Mouse (Mus musculus): ENCODE results near the gene Ptchd3. TPM values are rescaled to one million over a fixed set of nuclear protein-coding genes. Genes with fewer than 3 reads are reported as not detected.

Ptchd3 gene
- polyA plus RNA-seq (2014; fragmentation: Nextera tagmentation; extraction: Ambion mirVana): not detected in 2 replicates

DNA sequence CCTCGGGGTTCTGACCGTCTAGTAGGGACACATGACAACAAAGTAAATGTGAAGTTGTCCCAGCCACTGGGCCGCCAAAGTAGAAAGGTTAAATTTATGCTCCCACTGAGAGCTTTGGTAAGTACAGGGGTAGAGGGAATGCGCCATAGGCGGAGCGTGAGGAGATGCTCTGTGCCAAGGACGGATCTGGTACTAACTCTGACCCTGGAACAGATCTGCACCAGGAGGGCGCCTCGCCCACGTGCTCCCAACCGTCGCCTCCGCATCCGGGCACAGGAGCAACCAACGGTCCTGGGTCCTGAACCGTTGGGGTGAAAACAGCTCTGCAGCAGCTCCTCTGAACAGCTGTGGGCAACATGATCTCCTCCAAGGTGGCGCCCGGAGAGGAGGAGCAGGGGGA lies at the start of gene Ptchd3:
TSS of gene Ptchd3 (plus strand) at position 301 of the 400 bp plus-strand sequence.
- WGBS: 76% methylated on average over 18 of the region's 18 CpGs
- Histone ChIP-seq H3K4me3 (ENCODE audit: low read depth, low read length) (no peak within 1 kb of the TSS), H3K4me1 (ENCODE audit: control insufficient read depth, insufficient read depth, low read length) (no peaks in the 10 kb centered on the region), H3K36me3 (ENCODE audit: control insufficient read depth, insufficient read depth, low read length) (no peaks in the 10 kb centered on the region), H3K27ac (ENCODE audit: low read depth, low read length) (no peak within 1 kb of the TSS), H3K4me2 (ENCODE audit: low read length) (no peak within 1 kb of the TSS), H3K9ac (ENCODE audit: low read length) (no peak within 1 kb of the TSS), H3K9me3 (replicated peaks; ENCODE audit: control insufficient read depth, low read length) (no peaks in the 10 kb centered on the region), H3K27me3 (replicated peaks; ENCODE audit: control insufficient read depth, insufficient read depth, low read length) (no peaks in the 10 kb centered on the region)
- ATAC-seq (no peak), DNase-seq (ENCODE audit: low spot score) (no peak)

DNA sequence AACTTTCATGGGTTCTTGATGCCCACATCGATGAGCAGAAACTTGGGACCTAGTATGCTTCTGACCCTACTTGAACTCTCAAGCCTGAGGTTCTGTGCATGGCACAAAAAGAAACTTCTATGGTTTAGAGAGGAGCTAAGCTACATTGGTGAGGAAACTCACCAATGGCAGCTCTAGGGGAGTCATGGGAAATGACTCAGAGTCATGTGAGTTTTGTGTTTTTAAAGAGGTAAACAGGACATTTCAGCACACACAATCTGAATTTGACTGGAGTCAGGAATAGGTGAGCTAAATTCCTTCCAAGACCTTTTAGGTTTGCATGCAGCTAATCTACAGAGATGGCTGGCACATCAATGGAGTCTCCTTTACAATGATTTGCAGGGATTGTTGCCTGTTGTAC lies 48.2 kb upstream of the Ptchd3 start:
- Histone ChIP-seq H3K27ac (ENCODE audit: low read depth, low read length) (no peak overlapping the region), H3K9ac (ENCODE audit: low read length) (no peak overlapping the region), H3K4me2 (ENCODE audit: low read length) (no peak overlapping the region), H3K36me3 (ENCODE audit: control insufficient read depth, insufficient read depth, low read length) (no peaks in the 10 kb centered on the region), H3K27me3 (replicated peaks; ENCODE audit: control insufficient read depth, insufficient read depth, low read length) (no peaks in the 10 kb centered on the region), H3K4me1 (ENCODE audit: control insufficient read depth, insufficient read depth, low read length) (no peaks in the 10 kb centered on the region), H3K9me3 (replicated peaks; ENCODE audit: control insufficient read depth, low read length) (no peaks in the 10 kb centered on the region), H3K4me3 (ENCODE audit: low read depth, low read length) (no peak overlapping the region)
- WGBS: 88% methylated on average over 1 of the region's 1 CpGs
- DNase-seq (ENCODE audit: low spot score) (no peak), ATAC-seq (no peak)

DNA sequence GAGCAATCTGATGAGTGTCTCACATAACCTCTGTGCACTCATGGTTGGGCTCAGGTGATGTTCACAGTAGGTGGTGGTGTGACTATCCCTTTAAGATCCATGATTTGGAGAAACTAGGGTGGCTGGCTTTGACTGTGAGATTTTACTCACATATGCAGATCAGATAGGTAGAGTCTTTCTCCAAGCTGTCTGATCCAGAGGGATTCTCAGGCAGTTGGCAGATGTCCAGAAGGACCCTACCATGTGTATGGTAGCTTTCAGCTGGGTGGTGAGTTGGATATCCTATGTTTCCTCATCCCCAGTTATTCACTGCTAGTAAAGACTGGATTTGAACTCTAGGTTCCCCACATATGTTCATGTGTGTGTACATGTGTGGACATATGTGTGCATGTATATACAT lies 42.6 kb upstream of the Ptchd3 start:
- H3K9me3 ChIP-seq (replicated peaks; ENCODE audit: control insufficient read depth, low read length): no peaks in the 10 kb centered on the region
- H3K36me3 ChIP-seq (ENCODE audit: control insufficient read depth, insufficient read depth, low read length): no peaks in the 10 kb centered on the region
- DNase-seq (ENCODE audit: low spot score) (no peak), ATAC-seq (no peak)
- H3K27ac ChIP-seq (ENCODE audit: low read depth, low read length): no peak overlapping the region
- H3K4me2 ChIP-seq (ENCODE audit: low read length): no peak overlapping the region
- no peaks in the 10 kb centered on the region for H3K4me1 ChIP-seq (ENCODE audit: control insufficient read depth, insufficient read depth, low read length)
- H3K4me3 ChIP-seq (ENCODE audit: low read depth, low read length): no peak overlapping the region
- H3K9ac ChIP-seq (ENCODE audit: low read length): no peak overlapping the region
- H3K27me3 ChIP-seq (replicated peaks; ENCODE audit: control insufficient read depth, insufficient read depth, low read length): no peaks in the 10 kb centered on the region

DNA sequence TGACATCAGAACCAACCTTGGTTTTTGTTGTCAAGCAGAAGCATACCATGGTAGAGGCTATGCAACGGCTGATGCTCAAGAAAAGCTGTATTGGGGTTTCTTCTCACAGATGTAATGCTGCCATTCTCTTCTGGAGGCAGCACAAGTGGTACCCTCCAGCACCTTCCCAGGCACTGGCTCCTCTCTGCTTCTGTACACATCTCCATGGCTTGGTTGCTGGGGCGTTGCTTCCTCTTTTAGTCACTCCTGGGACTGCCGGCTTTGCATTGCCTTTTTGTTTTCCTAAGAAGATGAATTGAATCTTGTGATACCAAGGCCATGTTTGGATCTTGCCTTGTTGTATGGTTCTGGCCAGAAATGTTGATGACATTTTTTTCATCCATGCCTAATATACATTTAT lies 40.5 kb upstream of the Ptchd3 start:
- Histone ChIP-seq H3K4me1 (ENCODE audit: control insufficient read depth, insufficient read depth, low read length) (no peaks in the 10 kb centered on the region), H3K27me3 (replicated peaks; ENCODE audit: control insufficient read depth, insufficient read depth, low read length) (no peaks in the 10 kb centered on the region), H3K9me3 (replicated peaks; ENCODE audit: control insufficient read depth, low read length) (no peaks in the 10 kb centered on the region), H3K4me3 (ENCODE audit: low read depth, low read length) (no peak overlapping the region), H3K4me2 (ENCODE audit: low read length) (no peak overlapping the region), H3K9ac (ENCODE audit: low read length) (no peak overlapping the region), H3K27ac (ENCODE audit: low read depth, low read length) (no peak overlapping the region), H3K36me3 (ENCODE audit: control insufficient read depth, insufficient read depth, low read length) (no peaks in the 10 kb centered on the region)
- DNase-seq (ENCODE audit: low spot score): no peak
- ATAC-seq: no peak
- WGBS: 85% methylated on average over 3 of the region's 3 CpGs

DNA sequence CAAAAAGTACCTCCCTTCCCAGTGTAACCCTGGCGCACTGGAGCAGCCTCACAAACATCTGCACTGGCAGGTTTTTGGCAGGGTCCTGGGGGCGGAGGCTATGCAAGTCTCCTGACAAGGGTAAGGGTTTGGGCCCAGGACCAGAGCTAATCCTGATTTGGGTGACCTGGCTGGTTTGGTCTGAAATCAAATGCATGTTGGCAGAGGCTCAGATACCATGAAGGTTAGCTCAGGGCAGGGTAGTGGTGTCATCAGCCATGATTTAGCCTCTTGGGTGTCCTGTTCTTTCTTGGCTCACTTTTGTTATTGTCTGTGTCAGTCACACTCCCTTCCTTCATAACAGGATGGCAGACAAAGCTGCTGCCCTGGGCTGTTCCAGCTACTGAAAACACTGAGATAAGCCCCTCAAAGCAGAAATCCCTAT lies 39.4 kb upstream of the Ptchd3 start:
- WGBS: 78% methylated on average over 2 of the region's 2 CpGs
- H3K9ac ChIP-seq (ENCODE audit: low read length): no peak overlapping the region
- no peak overlapping the region for H3K27ac ChIP-seq (ENCODE audit: low read depth, low read length)
- DNase-seq (ENCODE audit: low spot score): no peak
- H3K9me3 ChIP-seq (replicated peaks; ENCODE audit: control insufficient read depth, low read length): no peaks in the 10 kb centered on the region
- no peaks in the 10 kb centered on the region for H3K4me1 ChIP-seq (ENCODE audit: control insufficient read depth, insufficient read depth, low read length)
- no peak overlapping the region for H3K4me3 ChIP-seq (ENCODE audit: low read depth, low read length)
- no peaks in the 10 kb centered on the region for H3K27me3 ChIP-seq (replicated peaks; ENCODE audit: control insufficient read depth, insufficient read depth, low read length)
- H3K36me3 ChIP-seq (ENCODE audit: control insufficient read depth, insufficient read depth, low read length): no peaks in the 10 kb centered on the region
- H3K4me2 ChIP-seq (ENCODE audit: low read length): no peak overlapping the region
- ATAC-seq: no peak

DNA sequence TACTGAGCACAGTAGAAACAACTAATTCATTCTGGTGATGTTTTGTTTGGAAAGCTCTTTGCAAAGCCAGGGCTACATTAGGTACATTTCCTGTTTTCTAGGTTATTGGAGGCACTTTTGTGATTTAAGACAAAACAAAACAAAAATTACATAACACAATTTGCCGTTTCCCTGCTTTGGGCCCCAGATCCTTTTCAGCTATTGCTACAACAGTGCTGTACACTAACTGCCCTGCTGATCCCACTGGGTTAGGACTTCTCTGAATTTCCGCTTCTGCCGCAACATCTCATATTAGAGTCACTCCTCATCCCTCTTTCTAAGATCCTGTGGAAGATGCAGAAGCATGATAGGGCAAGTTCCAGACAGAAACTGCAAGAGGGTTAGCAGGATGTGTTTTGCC lies 38.6 kb upstream of the Ptchd3 start:
- Histone ChIP-seq H3K9ac (ENCODE audit: low read length) (no peak overlapping the region), H3K27ac (ENCODE audit: low read depth, low read length) (no peak overlapping the region), H3K4me3 (ENCODE audit: low read depth, low read length) (no peak overlapping the region), H3K9me3 (replicated peaks; ENCODE audit: control insufficient read depth, low read length) (no peaks in the 10 kb centered on the region), H3K36me3 (ENCODE audit: control insufficient read depth, insufficient read depth, low read length) (no peaks in the 10 kb centered on the region), H3K27me3 (replicated peaks; ENCODE audit: control insufficient read depth, insufficient read depth, low read length) (no peaks in the 10 kb centered on the region), H3K4me1 (ENCODE audit: control insufficient read depth, insufficient read depth, low read length) (no peaks in the 10 kb centered on the region), H3K4me2 (ENCODE audit: low read length) (no peak overlapping the region)
- DNase-seq (ENCODE audit: low spot score): no peak
- 89% methylated on average over 3 of the region's 3 CpGs for WGBS
- no peak for ATAC-seq

DNA sequence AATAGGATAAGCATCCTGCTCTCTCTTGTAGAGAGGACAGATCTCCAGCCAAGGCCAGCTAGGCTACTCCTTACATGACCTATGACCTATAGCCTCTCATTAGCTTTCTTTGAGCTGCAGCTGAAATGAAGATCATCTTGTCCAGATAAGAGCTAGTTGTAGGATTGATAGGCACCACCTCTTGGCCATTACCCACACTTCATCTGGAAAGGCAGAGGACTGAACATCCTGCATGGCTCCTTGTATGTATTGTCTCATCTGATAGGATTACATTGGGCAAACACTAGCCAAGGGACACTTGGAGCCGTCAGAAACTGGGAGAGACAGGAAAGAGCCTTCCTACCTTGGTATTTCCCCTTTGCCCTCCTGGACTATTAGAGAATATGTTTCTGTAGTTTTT lies 38.1 kb upstream of the Ptchd3 start:
- no peaks in the 10 kb centered on the region for H3K36me3 ChIP-seq (ENCODE audit: control insufficient read depth, insufficient read depth, low read length)
- DNase-seq (ENCODE audit: low spot score): no peak
- H3K9ac ChIP-seq (ENCODE audit: low read length): no peak overlapping the region
- H3K4me2 ChIP-seq (ENCODE audit: low read length): no peak overlapping the region
- no peak overlapping the region for H3K27ac ChIP-seq (ENCODE audit: low read depth, low read length)
- 70% methylated on average over 1 of the region's 1 CpGs for WGBS
- no peaks in the 10 kb centered on the region for H3K9me3 ChIP-seq (replicated peaks; ENCODE audit: control insufficient read depth, low read length)
- H3K27me3 ChIP-seq (replicated peaks; ENCODE audit: control insufficient read depth, insufficient read depth, low read length): no peaks in the 10 kb centered on the region
- H3K4me3 ChIP-seq (ENCODE audit: low read depth, low read length): no peak overlapping the region
- ATAC-seq: no peak
- no peaks in the 10 kb centered on the region for H3K4me1 ChIP-seq (ENCODE audit: control insufficient read depth, insufficient read depth, low read length)

DNA sequence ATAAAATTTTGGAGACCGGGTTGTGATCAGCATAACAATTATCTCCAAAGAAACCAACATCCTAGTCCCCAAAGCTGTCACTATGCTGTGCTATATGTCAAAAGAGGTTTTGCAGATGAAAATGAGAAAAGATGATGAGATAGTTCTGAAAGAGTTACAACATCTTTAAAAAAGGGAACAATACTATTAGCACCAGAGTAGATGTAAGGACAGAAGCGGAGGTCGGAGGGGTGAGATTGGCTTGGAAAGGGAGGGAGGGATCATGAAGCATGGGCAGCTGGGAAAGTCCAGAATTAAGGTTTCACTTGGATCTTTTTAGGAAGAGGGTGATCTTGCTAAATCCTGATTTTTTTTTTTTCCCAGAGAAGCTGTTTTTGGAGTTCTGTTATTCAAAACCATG lies 36.5 kb upstream of the Ptchd3 start:
- H3K36me3 ChIP-seq (ENCODE audit: control insufficient read depth, insufficient read depth, low read length): no peaks in the 10 kb centered on the region

DNA sequence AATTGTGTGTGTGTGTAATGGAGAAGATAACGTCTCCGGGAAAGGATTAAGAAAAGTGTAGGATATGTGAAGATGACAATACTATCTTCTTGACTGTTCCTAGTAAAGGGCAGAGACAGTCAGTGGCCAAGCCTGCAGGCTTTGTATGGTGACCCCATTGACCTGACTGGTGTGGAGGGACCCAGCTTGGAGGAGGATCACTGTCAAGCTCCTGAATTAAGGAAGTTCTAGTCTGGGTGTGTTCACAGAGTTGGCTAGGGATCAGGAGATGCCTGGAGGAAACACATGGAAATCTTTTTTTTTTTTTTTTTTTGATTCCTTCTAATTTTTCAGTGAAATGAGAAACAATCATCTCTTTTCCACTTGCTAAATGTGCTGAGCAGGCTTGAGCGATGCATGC lies 35.9 kb upstream of the Ptchd3 start:
- no peaks in the 10 kb centered on the region for H3K4me1 ChIP-seq (ENCODE audit: control insufficient read depth, insufficient read depth, low read length)
- no peak for DNase-seq (ENCODE audit: low spot score)
- 88% methylated on average over 3 of the region's 3 CpGs for WGBS
- ATAC-seq: no peak
- no peak overlapping the region for H3K27ac ChIP-seq (ENCODE audit: low read depth, low read length)
- no peak overlapping the region for H3K4me2 ChIP-seq (ENCODE audit: low read length)
- H3K9ac ChIP-seq (ENCODE audit: low read length): no peak overlapping the region
- H3K4me3 ChIP-seq (ENCODE audit: low read depth, low read length): no peak overlapping the region
- no peaks in the 10 kb centered on the region for H3K36me3 ChIP-seq (ENCODE audit: control insufficient read depth, insufficient read depth, low read length)
- no peaks in the 10 kb centered on the region for H3K9me3 ChIP-seq (replicated peaks; ENCODE audit: control insufficient read depth, low read length)
- H3K27me3 ChIP-seq (replicated peaks; ENCODE audit: control insufficient read depth, insufficient read depth, low read length): no peaks in the 10 kb centered on the region

More for the DNA sequence above, 36.5 kb upstream of the Ptchd3 start:
- no peaks in the 10 kb centered on the region for H3K4me1 ChIP-seq (ENCODE audit: control insufficient read depth, insufficient read depth, low read length)
- H3K4me2 ChIP-seq (ENCODE audit: low read length): no peak overlapping the region
- no peaks in the 10 kb centered on the region for H3K9me3 ChIP-seq (replicated peaks; ENCODE audit: control insufficient read depth, low read length)
- H3K27ac ChIP-seq (ENCODE audit: low read depth, low read length): no peak overlapping the region
- WGBS: 93% methylated on average over 3 of the region's 3 CpGs
- H3K4me3 ChIP-seq (ENCODE audit: low read depth, low read length): no peak overlapping the region
- H3K27me3 ChIP-seq (replicated peaks; ENCODE audit: control insufficient read depth, insufficient read depth, low read length): no peaks in the 10 kb centered on the region
- H3K9ac ChIP-seq (ENCODE audit: low read length): no peak overlapping the region
- no peak for ATAC-seq
- no peak for DNase-seq (ENCODE audit: low spot score)

Measured in forebrain, embryonic 14.5 days (tissue).